Mouse (Mus musculus): ENCODE measurements around the gene AF067063. TPM values are rescaled to one million over a fixed set of nuclear protein-coding genes. Genes with fewer than 3 reads are reported as not detected.

The AF067063 gene
- polyA plus RNA-seq, 1 experiment, result not detected

GRCm38 (mm10) chr13:119816798-119817197 lies 13.2 kb downstream of the AF067063 start:
- Histone ChIP-seq H3K79me2 (ENCODE audit: control insufficient read depth, insufficient read depth) (no peaks in the 10 kb centered on the region), H3K4me3 (ENCODE audit: insufficient read depth, poor library complexity, severe bottlenecking) (no peak overlapping the region), H3K36me3 (ENCODE audit: control insufficient read depth, insufficient read depth) (no peaks in the 10 kb centered on the region), H3ac (ENCODE audit: control insufficient read depth, insufficient read length, low read depth) (no peak overlapping the region), H3K79me3 (ENCODE audit: low read depth) (no peaks in the 10 kb centered on the region), H3K27me3 (ENCODE audit: control insufficient read depth, insufficient read depth, insufficient read length) (no peaks in the 10 kb centered on the region)
- TF ChIP-seq USF1 (IDR thresholded peaks at IDR 0.05; ENCODE audit: low read depth), result no peak
- no peak for TF ChIP-seq MYOG (IDR thresholded peaks at IDR 0.05; ENCODE audit: control insufficient read depth, extremely low read depth, insufficient read length)
- no peak for TF ChIP-seq CEBPB (IDR thresholded peaks at IDR 0.05; ENCODE audit: low read depth)
- TF ChIP-seq CTCF (IDR thresholded peaks at IDR 0.05; ENCODE audit: control insufficient read depth, insufficient read depth, insufficient read length), result no peak
- no peak for TF ChIP-seq MAX (IDR thresholded peaks at IDR 0.05)
- TF ChIP-seq MYOD1 (IDR thresholded peaks at IDR 0.05; ENCODE audit: control insufficient read depth, insufficient read length, low read depth), result no peak
- TF ChIP-seq FOSL1 (IDR thresholded peaks at IDR 0.05; ENCODE audit: insufficient read depth, low read length, poor library complexity, severe bottlenecking), result no peak

DNA sequence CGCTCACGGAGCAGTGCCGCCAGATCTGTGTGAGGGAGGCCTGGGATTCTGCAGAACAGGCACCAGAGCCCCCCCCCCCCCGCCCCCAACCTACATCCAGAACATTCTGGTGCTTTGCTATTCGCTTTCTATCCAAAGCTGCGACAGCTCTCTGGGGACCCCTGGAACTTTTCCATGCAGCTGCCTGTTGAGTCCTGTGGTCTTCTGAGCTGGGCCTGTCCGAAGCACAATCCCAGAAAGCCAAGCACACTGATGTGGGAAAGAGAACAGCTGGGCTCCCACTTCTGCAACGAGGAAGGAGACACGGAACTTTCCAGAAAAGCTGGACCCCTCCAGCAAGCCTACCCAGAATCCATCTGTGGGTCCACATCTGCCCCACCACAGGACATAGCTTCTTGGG lies 20.0 kb downstream of the AF067063 start:
- H3K79me3 ChIP-seq (ENCODE audit: low read depth), result no peaks in the 10 kb centered on the region
- TF ChIP-seq MYOG (IDR thresholded peaks at IDR 0.05; ENCODE audit: control insufficient read depth, extremely low read depth, insufficient read length) (no peak), MYOD1 (IDR thresholded peaks at IDR 0.05; ENCODE audit: control insufficient read depth, insufficient read length, low read depth) (no peak), USF1 (IDR thresholded peaks at IDR 0.05; ENCODE audit: low read depth) (no peak), CTCF (IDR thresholded peaks at IDR 0.05; ENCODE audit: control insufficient read depth, insufficient read depth, insufficient read length) (no peak), MAX (IDR thresholded peaks at IDR 0.05) (no peak), FOSL1 (IDR thresholded peaks at IDR 0.05; ENCODE audit: insufficient read depth, low read length, poor library complexity, severe bottlenecking) (no peak), CEBPB (IDR thresholded peaks at IDR 0.05; ENCODE audit: low read depth) (no peak)
- H3K36me3 ChIP-seq (ENCODE audit: control insufficient read depth, insufficient read depth), result no peaks in the 10 kb centered on the region
- no peak overlapping the region for H3ac ChIP-seq (ENCODE audit: control insufficient read depth, insufficient read length, low read depth)
- no peak overlapping the region for H3K4me3 ChIP-seq (ENCODE audit: insufficient read depth, poor library complexity, severe bottlenecking)
- no peaks in the 10 kb centered on the region for H3K27me3 ChIP-seq (ENCODE audit: control insufficient read depth, insufficient read depth, insufficient read length)
- H3K79me2 ChIP-seq (ENCODE audit: control insufficient read depth, insufficient read depth), result no peaks in the 10 kb centered on the region

GRCm38 (mm10) chr13:119808937-119809336 lies 21.1 kb downstream of the AF067063 start:
- no peaks in the 10 kb centered on the region for H3K79me2 ChIP-seq (ENCODE audit: control insufficient read depth, insufficient read depth)
- no peak for TF ChIP-seq CEBPB (IDR thresholded peaks at IDR 0.05; ENCODE audit: low read depth)
- TF ChIP-seq MYOG (IDR thresholded peaks at IDR 0.05; ENCODE audit: control insufficient read depth, extremely low read depth, insufficient read length), result no peak
- TF ChIP-seq USF1 (IDR thresholded peaks at IDR 0.05; ENCODE audit: low read depth), result no peak
- no peak for TF ChIP-seq FOSL1 (IDR thresholded peaks at IDR 0.05; ENCODE audit: insufficient read depth, low read length, poor library complexity, severe bottlenecking)
- TF ChIP-seq MAX (IDR thresholded peaks at IDR 0.05), result no peak
- TF ChIP-seq MYOD1 (IDR thresholded peaks at IDR 0.05; ENCODE audit: control insufficient read depth, insufficient read length, low read depth), result no peak
- no peak for TF ChIP-seq CTCF (IDR thresholded peaks at IDR 0.05; ENCODE audit: control insufficient read depth, insufficient read depth, insufficient read length)
- H3ac ChIP-seq (ENCODE audit: control insufficient read depth, insufficient read length, low read depth), result no peak overlapping the region
- H3K4me3 ChIP-seq (ENCODE audit: insufficient read depth, poor library complexity, severe bottlenecking), result no peak overlapping the region
- H3K79me3 ChIP-seq (ENCODE audit: low read depth), result no peaks in the 10 kb centered on the region
- no peaks in the 10 kb centered on the region for H3K27me3 ChIP-seq (ENCODE audit: control insufficient read depth, insufficient read depth, insufficient read length)
- H3K36me3 ChIP-seq (ENCODE audit: control insufficient read depth, insufficient read depth), result no peaks in the 10 kb centered on the region

- no peak for TF ChIP-seq USF1 (IDR thresholded peaks at IDR 0.05; ENCODE audit: low read depth)
- TF ChIP-seq MAX (IDR thresholded peaks at IDR 0.05), result no peak
- no peak for TF ChIP-seq CTCF (IDR thresholded peaks at IDR 0.05; ENCODE audit: control insufficient read depth, insufficient read depth, insufficient read length)
- TF ChIP-seq MYOD1 (IDR thresholded peaks at IDR 0.05; ENCODE audit: control insufficient read depth, insufficient read length, low read depth), result no peak
- TF ChIP-seq CEBPB (IDR thresholded peaks at IDR 0.05; ENCODE audit: low read depth), result no peak
- no peak for TF ChIP-seq FOSL1 (IDR thresholded peaks at IDR 0.05; ENCODE audit: insufficient read depth, low read length, poor library complexity, severe bottlenecking)
- no peaks in the 10 kb centered on the region for H3K79me2 ChIP-seq (ENCODE audit: control insufficient read depth, insufficient read depth)
- no peaks in the 10 kb centered on the region for H3K36me3 ChIP-seq (ENCODE audit: control insufficient read depth, insufficient read depth)
- no peak overlapping the region for H3K4me3 ChIP-seq (ENCODE audit: insufficient read depth, poor library complexity, severe bottlenecking)
- no peaks in the 10 kb centered on the region for H3K79me3 ChIP-seq (ENCODE audit: low read depth)
- H3ac ChIP-seq (ENCODE audit: control insufficient read depth, insufficient read length, low read depth), result no peak overlapping the region
- no peaks in the 10 kb centered on the region for H3K27me3 ChIP-seq (ENCODE audit: control insufficient read depth, insufficient read depth, insufficient read length)
Observed at GRCm38 (mm10) chr13:119797656-119798055, 32.4 kb downstream of the AF067063 start.

- TF ChIP-seq MYOD1 (IDR thresholded peaks at IDR 0.05; ENCODE audit: control insufficient read depth, insufficient read length, low read depth) (no peak), MAX (IDR thresholded peaks at IDR 0.05) (no peak), FOSL1 (IDR thresholded peaks at IDR 0.05; ENCODE audit: insufficient read depth, low read length, poor library complexity, severe bottlenecking) (no peak), MYOG (IDR thresholded peaks at IDR 0.05; ENCODE audit: control insufficient read depth, extremely low read depth, insufficient read length) (no peak), USF1 (IDR thresholded peaks at IDR 0.05; ENCODE audit: low read depth) (no peak), CEBPB (IDR thresholded peaks at IDR 0.05; ENCODE audit: low read depth) (no peak), CTCF (IDR thresholded peaks at IDR 0.05; ENCODE audit: control insufficient read depth, insufficient read depth, insufficient read length) (no peak)
- Histone ChIP-seq H3K79me2 (ENCODE audit: control insufficient read depth, insufficient read depth) (peaks cover 25% of the 10 kb centered on the region), H3ac (ENCODE audit: control insufficient read depth, insufficient read length, low read depth) (no peak overlapping the region), H3K27me3 (ENCODE audit: control insufficient read depth, insufficient read depth, insufficient read length) (no peaks in the 10 kb centered on the region), H3K36me3 (ENCODE audit: control insufficient read depth, insufficient read depth) (peaks cover 18% of the 10 kb centered on the region), H3K4me3 (ENCODE audit: insufficient read depth, poor library complexity, severe bottlenecking) (no peak overlapping the region), H3K79me3 (ENCODE audit: low read depth) (peaks cover 20% of the 10 kb centered on the region)
Observed at GRCm38 (mm10) chr13:119792791-119793404, 37.1 kb downstream of the AF067063 start.

All from C2C12 (cell line).